Mouse (Mus musculus) retina, adult 2 months (tissue): ENCODE data around the gene Car14.
"Not testable (repeated sequence)": the region's sequence is repeated elsewhere in the genome, so short reads cannot be mapped to it uniquely, and the experiment has no call there.

Experiments
- DNase-seq: peaks from one replicate; pipeline ENCODE4 v3.0.0-alpha.2; 2012; ENCODE audit warnings: low read depth, low spot score

Car14 gene

DNA sequence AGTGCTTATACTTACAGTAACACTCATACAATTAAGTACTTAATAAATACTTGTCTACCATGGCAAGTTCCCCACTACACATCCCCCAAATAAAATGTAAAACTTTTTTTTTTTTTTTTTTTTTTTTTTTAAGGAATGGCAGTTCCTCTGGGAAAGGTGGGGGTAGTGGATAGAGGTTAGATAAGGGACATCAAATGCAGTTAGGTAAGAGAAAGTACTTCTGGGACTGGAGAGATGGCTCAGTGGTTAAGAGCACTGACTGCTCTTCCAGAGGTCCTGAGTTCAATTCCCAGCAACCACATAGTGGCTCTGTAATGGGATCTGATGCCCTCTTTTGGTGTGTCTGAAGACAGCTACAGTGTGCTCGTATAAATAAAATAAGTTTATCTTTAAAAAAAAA lies 47.4 kb downstream of the Car14 start:
- DNase-seq, result not testable (repeated sequence)

DNA sequence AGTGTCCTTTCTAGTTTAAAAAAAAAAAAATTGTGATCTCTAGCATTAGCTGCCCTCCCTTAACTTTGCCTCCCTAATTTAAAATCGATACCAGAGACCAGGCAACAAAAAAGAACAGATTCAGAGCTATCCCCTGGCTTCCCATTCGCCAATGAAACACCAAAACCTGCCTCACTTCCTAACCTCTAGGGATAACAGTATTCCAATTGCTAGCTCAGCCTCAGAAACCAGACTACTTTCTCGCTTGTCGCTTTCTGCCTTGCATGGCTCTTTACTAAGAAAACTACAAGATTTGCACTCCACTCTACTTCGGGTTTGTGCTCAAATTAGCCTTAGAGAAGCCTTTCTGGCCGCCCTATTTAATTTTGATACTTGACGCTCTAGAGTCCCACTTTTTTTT lies 48.4 kb downstream of the Car14 start:
- no peak for DNase-seq

DNA sequence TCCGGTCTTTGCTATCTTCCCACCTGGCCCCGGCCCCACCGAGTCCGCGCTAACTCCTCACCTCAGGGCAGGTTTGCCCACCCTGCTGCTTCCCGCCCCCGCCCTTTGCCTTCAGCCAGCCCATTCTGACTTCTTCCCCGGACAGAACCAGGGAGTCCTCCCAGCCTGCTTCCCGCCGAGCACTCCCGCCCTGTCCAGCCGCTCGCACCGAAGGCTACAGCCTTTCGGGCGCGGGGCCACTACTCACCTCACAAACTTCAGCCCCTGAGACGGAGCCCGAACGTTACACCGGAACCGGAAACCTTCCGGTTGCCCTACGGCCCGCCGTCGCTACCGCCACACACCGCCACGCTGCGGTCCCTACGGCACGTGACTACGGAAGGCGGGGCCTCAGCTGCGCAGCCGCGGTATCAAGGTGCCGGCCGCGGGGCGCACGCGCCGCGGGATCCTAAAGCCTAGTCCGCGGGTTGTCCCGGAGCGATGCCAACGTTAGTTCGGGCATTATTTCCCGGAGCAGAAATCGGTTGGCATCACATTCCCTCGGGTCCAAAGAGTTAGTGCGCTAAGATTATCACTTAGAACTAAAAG lies 48.9 kb downstream of the Car14 start, which contains the start of gene Prpf3:
Prpf3 (minus strand) TSS at position 384 of the 588 bp plus-strand sequence.
- peak; percentile 83 for DNase-seq

DNA sequence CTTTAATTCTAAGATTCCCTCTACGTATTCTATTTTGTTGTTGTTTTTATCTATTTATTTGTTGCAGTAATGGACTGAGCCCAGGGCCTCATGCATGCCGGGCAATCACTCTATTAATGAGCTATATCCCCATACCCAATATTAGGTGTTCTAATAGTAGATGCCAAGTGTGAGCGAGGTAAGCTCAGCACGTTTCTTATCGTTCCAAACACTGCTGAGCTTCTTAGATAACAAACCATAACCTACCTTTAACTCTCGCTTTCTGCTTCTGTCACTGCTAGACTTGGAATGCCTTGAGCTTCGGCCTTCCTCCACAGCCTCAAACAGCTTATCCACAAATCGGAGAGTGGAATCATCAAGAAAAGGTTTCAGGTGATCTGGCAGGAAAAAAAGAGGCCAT lies 53.2 kb downstream of the Car14 start:
- no peak for DNase-seq

GRCm38 (mm10) chr3:95850611-95851010 lies 53.9 kb downstream of the Car14 start:
- DNase-seq, result no peak
